Mouse (Mus musculus): ENCODE results near the gene Zdhhc19. TPM values are rescaled to one million over a fixed set of nuclear protein-coding genes. Genes with fewer than 3 reads are reported as not detected.
"Not testable (repeated sequence)": the region's sequence is repeated elsewhere in the genome, so short reads cannot be mapped to it uniquely, and the experiment has no call there.

Zdhhc19 gene
- polyA plus RNA-seq, 1 experiment: 0.15 TPM

- TF ChIP-seq CTCF (IDR thresholded peaks at IDR 0.05; ENCODE audit: borderline replicate concordance, extremely low read depth, insufficient read depth, insufficient read length): no peak
- no peak for TF ChIP-seq POLR2A (IDR thresholded peaks at IDR 0.05; ENCODE audit: borderline replicate concordance, extremely low read depth, insufficient read depth, insufficient read length, poor library complexity, severe bottlenecking)
- DNase-seq (ENCODE audit: low read depth): no peak
Measured at GRCm38 (mm10) chr16:32488939-32489338, 7.1 kb upstream of the Zdhhc19 start.

GRCm38 (mm10) chr16:32494371-32494770 lies 1.7 kb upstream of the Zdhhc19 start:
- not testable (repeated sequence) for DNase-seq (ENCODE audit: low read depth)

GRCm38 (mm10) chr16:32498996-32499395 lies 2.9 kb downstream of the Zdhhc19 start:
- TF ChIP-seq POLR2A (IDR thresholded peaks at IDR 0.05; ENCODE audit: borderline replicate concordance, extremely low read depth, insufficient read depth, insufficient read length, poor library complexity, severe bottlenecking): no peak
- TF ChIP-seq CTCF (IDR thresholded peaks at IDR 0.05; ENCODE audit: borderline replicate concordance, extremely low read depth, insufficient read depth, insufficient read length): no peak
- no peak for DNase-seq (ENCODE audit: low read depth)

- peak; percentile 93 for DNase-seq (ENCODE audit: low read depth)
- TF ChIP-seq POLR2A (IDR thresholded peaks at IDR 0.05; ENCODE audit: borderline replicate concordance, extremely low read depth, insufficient read depth, insufficient read length, poor library complexity, severe bottlenecking) (peak; percentile 16; the same call in 1 of the 2 replicates), CTCF (IDR thresholded peaks at IDR 0.05; ENCODE audit: borderline replicate concordance, extremely low read depth, insufficient read depth, insufficient read length) (peak; percentile 97)
Measured at GRCm38 (mm10) chr16:32499430-32500037, 3.5 kb downstream of the Zdhhc19 start.

- TF ChIP-seq POLR2A (IDR thresholded peaks at IDR 0.05; ENCODE audit: borderline replicate concordance, extremely low read depth, insufficient read depth, insufficient read length, poor library complexity, severe bottlenecking): no peak
- no peak for TF ChIP-seq CTCF (IDR thresholded peaks at IDR 0.05; ENCODE audit: borderline replicate concordance, extremely low read depth, insufficient read depth, insufficient read length)
- no peak for DNase-seq (ENCODE audit: low read depth)
Measured at GRCm38 (mm10) chr16:32501459-32501858, 5.4 kb downstream of the Zdhhc19 start.

- TF ChIP-seq CTCF (IDR thresholded peaks at IDR 0.05; ENCODE audit: borderline replicate concordance, extremely low read depth, insufficient read depth, insufficient read length): no peak
- no peak for TF ChIP-seq POLR2A (IDR thresholded peaks at IDR 0.05; ENCODE audit: borderline replicate concordance, extremely low read depth, insufficient read depth, insufficient read length, poor library complexity, severe bottlenecking)
- no peak for DNase-seq (ENCODE audit: low read depth)
Measured at GRCm38 (mm10) chr16:32502621-32503335, 6.7 kb downstream of the Zdhhc19 start.

GRCm38 (mm10) chr16:32503633-32504032 lies 7.6 kb downstream of the Zdhhc19 start:
- no peak for DNase-seq (ENCODE audit: low read depth)
- TF ChIP-seq CTCF (IDR thresholded peaks at IDR 0.05; ENCODE audit: borderline replicate concordance, extremely low read depth, insufficient read depth, insufficient read length) (no peak), POLR2A (IDR thresholded peaks at IDR 0.05; ENCODE audit: borderline replicate concordance, extremely low read depth, insufficient read depth, insufficient read length, poor library complexity, severe bottlenecking) (no peak)

- TF ChIP-seq CTCF (IDR thresholded peaks at IDR 0.05; ENCODE audit: borderline replicate concordance, extremely low read depth, insufficient read depth, insufficient read length) (no peak), POLR2A (IDR thresholded peaks at IDR 0.05; ENCODE audit: borderline replicate concordance, extremely low read depth, insufficient read depth, insufficient read length, poor library complexity, severe bottlenecking) (no peak)
- no peak for DNase-seq (ENCODE audit: low read depth)
Measured at GRCm38 (mm10) chr16:32506298-32506697, 10.2 kb downstream of the Zdhhc19 start.

GRCm38 (mm10) chr16:32506868-32507267 lies 10.8 kb downstream of the Zdhhc19 start:
- TF ChIP-seq CTCF (IDR thresholded peaks at IDR 0.05; ENCODE audit: borderline replicate concordance, extremely low read depth, insufficient read depth, insufficient read length) (no peak), POLR2A (IDR thresholded peaks at IDR 0.05; ENCODE audit: borderline replicate concordance, extremely low read depth, insufficient read depth, insufficient read length, poor library complexity, severe bottlenecking) (no peak)
- DNase-seq (ENCODE audit: low read depth): no peak

GRCm38 (mm10) chr16:32507407-32507806 lies 11.3 kb downstream of the Zdhhc19 start:
- peak; percentile 32 for DNase-seq (ENCODE audit: low read depth)
- TF ChIP-seq POLR2A (IDR thresholded peaks at IDR 0.05; ENCODE audit: borderline replicate concordance, extremely low read depth, insufficient read depth, insufficient read length, poor library complexity, severe bottlenecking): no peak
- TF ChIP-seq CTCF (IDR thresholded peaks at IDR 0.05; ENCODE audit: borderline replicate concordance, extremely low read depth, insufficient read depth, insufficient read length): peak; percentile 82

- no peak for TF ChIP-seq CTCF (IDR thresholded peaks at IDR 0.05; ENCODE audit: borderline replicate concordance, extremely low read depth, insufficient read depth, insufficient read length)
- no peak for TF ChIP-seq POLR2A (IDR thresholded peaks at IDR 0.05; ENCODE audit: borderline replicate concordance, extremely low read depth, insufficient read depth, insufficient read length, poor library complexity, severe bottlenecking)
Measured at GRCm38 (mm10) chr16:32508035-32508434, 12.0 kb downstream of the Zdhhc19 start.

GRCm38 (mm10) chr16:32508506-32509065 lies 12.5 kb downstream of the Zdhhc19 start:
- no peak for DNase-seq (ENCODE audit: low read depth)
- TF ChIP-seq CTCF (IDR thresholded peaks at IDR 0.05; ENCODE audit: borderline replicate concordance, extremely low read depth, insufficient read depth, insufficient read length): no peak
- TF ChIP-seq POLR2A (IDR thresholded peaks at IDR 0.05; ENCODE audit: borderline replicate concordance, extremely low read depth, insufficient read depth, insufficient read length, poor library complexity, severe bottlenecking): no peak

More at GRCm38 (mm10) chr16:32508035-32508434, 12.0 kb downstream of the Zdhhc19 start:
- no peak for DNase-seq (ENCODE audit: low read depth)

Data from brain, embryonic 14.5 days (tissue).